Mouse (Mus musculus): ENCODE results near the gene Sirt2. TPM values are rescaled to one million over a fixed set of nuclear protein-coding genes. Genes with fewer than 3 reads are reported as not detected.

Gene Sirt2
- polyA plus RNA-seq, 1 experiment: 28.1 TPM

DNA sequence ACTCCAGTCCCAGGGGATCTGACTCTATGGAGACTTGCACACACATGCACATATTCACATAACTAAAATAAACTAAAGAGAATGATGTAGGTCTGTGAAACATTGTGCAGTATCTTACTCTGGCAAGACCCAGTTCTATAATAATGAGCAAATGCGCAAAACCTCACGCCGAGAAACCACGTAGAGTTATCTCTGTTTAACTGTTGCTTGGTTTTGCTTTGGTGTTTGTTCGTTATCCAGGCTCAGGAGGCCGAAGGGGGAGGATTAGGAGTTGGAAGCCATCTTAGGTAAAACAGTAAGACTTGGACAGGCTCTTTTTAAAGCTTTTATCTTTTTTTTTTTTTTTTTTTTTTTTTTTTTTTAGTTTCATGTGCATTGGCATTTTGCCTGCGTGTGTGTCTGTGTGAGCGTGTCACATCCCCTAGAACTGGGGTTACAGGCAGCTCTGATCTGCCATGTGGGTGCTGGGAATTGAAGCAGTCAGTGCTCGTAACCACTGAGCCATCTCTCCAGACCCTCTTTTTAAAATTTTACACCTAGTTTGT lies 3.0 kb downstream of the Sirt2 start:
- Histone ChIP-seq H3K27ac (ENCODE audit: insufficient read depth, low read length) (no peak overlapping the region), H3K27me3 (ENCODE audit: control insufficient read depth, insufficient read depth, low read length, poor library complexity, severe bottlenecking) (no peaks in the 10 kb centered on the region), H3K9ac (ENCODE audit: low read depth, poor library complexity, severe bottlenecking) (no peak overlapping the region), H3K9me3 (replicated peaks; ENCODE audit: control insufficient read depth, insufficient read depth, low read length, poor library complexity, severe bottlenecking) (no peaks in the 10 kb centered on the region), H3K36me3 (ENCODE audit: control insufficient read depth, insufficient read depth, low read length, poor library complexity, severe bottlenecking) (no peaks in the 10 kb centered on the region), H3K4me3 (ENCODE audit: low read depth, low read length) (no peak overlapping the region), H3K4me1 (ENCODE audit: control insufficient read depth, insufficient read depth, low read length) (peaks cover 2% of the 10 kb centered on the region)
- TF ChIP-seq POLR2A (IDR thresholded peaks at IDR 0.05; ENCODE audit: insufficient read depth, low read length): no peak
- TF ChIP-seq EP300 (IDR thresholded peaks at IDR 0.05; ENCODE audit: insufficient read depth, low read depth, low read length): no peak

DNA sequence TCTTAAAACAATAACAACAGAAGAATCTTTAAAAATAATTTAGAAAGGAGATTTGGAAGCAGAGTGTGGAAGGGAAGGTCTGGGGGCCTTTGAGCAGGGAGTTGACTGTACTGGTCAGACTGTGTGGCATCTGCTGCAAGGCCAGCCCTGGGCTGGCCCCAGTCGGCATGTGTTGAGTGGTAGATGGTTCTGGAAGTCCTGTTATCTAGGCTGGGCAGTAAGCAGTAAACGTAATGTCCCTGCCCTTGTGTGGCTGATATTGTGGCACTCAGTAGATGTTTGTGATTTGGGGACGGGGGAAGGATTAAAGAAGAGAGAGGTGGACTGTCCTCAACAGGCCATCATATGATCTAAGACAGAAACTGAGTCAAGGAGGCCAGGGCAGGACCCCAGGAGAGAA lies 3.8 kb downstream of the Sirt2 start:
- Histone ChIP-seq H3K27me3 (ENCODE audit: control insufficient read depth, insufficient read depth, low read length, poor library complexity, severe bottlenecking) (no peaks in the 10 kb centered on the region), H3K36me3 (ENCODE audit: control insufficient read depth, insufficient read depth, low read length, poor library complexity, severe bottlenecking) (no peaks in the 10 kb centered on the region), H3K4me3 (ENCODE audit: low read depth, low read length) (no peak overlapping the region), H3K9me3 (replicated peaks; ENCODE audit: control insufficient read depth, insufficient read depth, low read length, poor library complexity, severe bottlenecking) (no peaks in the 10 kb centered on the region), H3K4me1 (ENCODE audit: control insufficient read depth, insufficient read depth, low read length) (peaks cover 2% of the 10 kb centered on the region), H3K9ac (ENCODE audit: low read depth, poor library complexity, severe bottlenecking) (no peak overlapping the region), H3K27ac (ENCODE audit: insufficient read depth, low read length) (no peak overlapping the region)
- no peak for TF ChIP-seq CTCF (IDR thresholded peaks at IDR 0.05; ENCODE audit: low read depth, low read length)
- no peak for TF ChIP-seq EP300 (IDR thresholded peaks at IDR 0.05; ENCODE audit: insufficient read depth, low read depth, low read length)
- TF ChIP-seq POLR2A (IDR thresholded peaks at IDR 0.05; ENCODE audit: insufficient read depth, low read length): no peak

DNA sequence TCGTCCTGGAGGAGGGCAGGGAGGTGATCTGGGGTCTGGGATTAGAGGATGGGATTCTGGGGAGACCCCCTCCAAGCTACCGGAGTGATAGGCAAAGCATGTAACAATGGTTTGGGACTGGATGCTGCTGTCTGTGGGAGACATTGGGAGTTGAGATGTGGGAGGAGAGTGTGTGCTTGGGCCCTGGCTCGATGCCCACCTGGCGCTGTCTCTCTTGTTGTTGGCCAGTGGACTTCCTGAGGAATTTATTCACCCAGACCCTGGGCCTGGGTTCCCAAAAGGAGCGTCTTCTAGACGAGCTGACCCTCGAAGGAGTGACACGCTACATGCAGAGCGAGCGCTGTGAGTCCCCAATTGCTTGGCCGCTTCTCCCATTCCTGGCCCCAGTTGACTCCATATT lies 5.3 kb downstream of the Sirt2 start:
- TF ChIP-seq POLR2A (IDR thresholded peaks at IDR 0.05; ENCODE audit: insufficient read depth, low read length) (no peak), EP300 (IDR thresholded peaks at IDR 0.05; ENCODE audit: insufficient read depth, low read depth, low read length) (no peak), CTCF (IDR thresholded peaks at IDR 0.05; ENCODE audit: low read depth, low read length) (no peak)
- H3K36me3 ChIP-seq (ENCODE audit: control insufficient read depth, insufficient read depth, low read length, poor library complexity, severe bottlenecking): no peaks in the 10 kb centered on the region
- H3K27ac ChIP-seq (ENCODE audit: insufficient read depth, low read length): no peak overlapping the region
- no peak overlapping the region for H3K9ac ChIP-seq (ENCODE audit: low read depth, poor library complexity, severe bottlenecking)
- H3K27me3 ChIP-seq (ENCODE audit: control insufficient read depth, insufficient read depth, low read length, poor library complexity, severe bottlenecking): no peaks in the 10 kb centered on the region
- H3K4me3 ChIP-seq (ENCODE audit: low read depth, low read length): no peak overlapping the region
- no peaks in the 10 kb centered on the region for H3K9me3 ChIP-seq (replicated peaks; ENCODE audit: control insufficient read depth, insufficient read depth, low read length, poor library complexity, severe bottlenecking)
- H3K4me1 ChIP-seq (ENCODE audit: control insufficient read depth, insufficient read depth, low read length): no peaks in the 10 kb centered on the region

DNA sequence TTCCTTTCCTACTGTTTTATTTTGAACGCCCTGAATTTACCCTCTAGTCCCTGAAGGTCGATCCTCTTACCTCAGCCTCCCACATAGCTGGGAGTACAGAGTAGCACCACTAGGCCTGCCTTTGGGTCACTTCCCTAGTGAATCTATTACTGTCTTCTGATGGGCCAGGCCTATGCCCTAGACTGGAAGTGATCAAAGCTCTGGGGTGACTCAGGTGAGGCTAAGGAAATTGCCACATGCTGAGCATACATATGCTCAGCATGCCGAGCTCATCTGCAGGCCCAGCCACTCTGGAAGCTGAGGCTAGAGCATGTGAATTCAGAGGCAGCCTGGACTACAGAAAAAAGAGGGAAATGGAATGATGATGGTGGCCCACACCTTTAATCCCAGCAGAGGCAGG lies 6.6 kb downstream of the Sirt2 start:
- no peak overlapping the region for H3K27ac ChIP-seq (ENCODE audit: insufficient read depth, low read length)
- H3K4me1 ChIP-seq (ENCODE audit: control insufficient read depth, insufficient read depth, low read length): no peaks in the 10 kb centered on the region
- no peaks in the 10 kb centered on the region for H3K9me3 ChIP-seq (replicated peaks; ENCODE audit: control insufficient read depth, insufficient read depth, low read length, poor library complexity, severe bottlenecking)
- H3K9ac ChIP-seq (ENCODE audit: low read depth, poor library complexity, severe bottlenecking): no peak overlapping the region
- H3K4me3 ChIP-seq (ENCODE audit: low read depth, low read length): no peak overlapping the region
- TF ChIP-seq POLR2A (IDR thresholded peaks at IDR 0.05; ENCODE audit: insufficient read depth, low read length) (no peak), EP300 (IDR thresholded peaks at IDR 0.05; ENCODE audit: insufficient read depth, low read depth, low read length) (no peak)
- no peaks in the 10 kb centered on the region for H3K27me3 ChIP-seq (ENCODE audit: control insufficient read depth, insufficient read depth, low read length, poor library complexity, severe bottlenecking)
- no peaks in the 10 kb centered on the region for H3K36me3 ChIP-seq (ENCODE audit: control insufficient read depth, insufficient read depth, low read length, poor library complexity, severe bottlenecking)

DNA sequence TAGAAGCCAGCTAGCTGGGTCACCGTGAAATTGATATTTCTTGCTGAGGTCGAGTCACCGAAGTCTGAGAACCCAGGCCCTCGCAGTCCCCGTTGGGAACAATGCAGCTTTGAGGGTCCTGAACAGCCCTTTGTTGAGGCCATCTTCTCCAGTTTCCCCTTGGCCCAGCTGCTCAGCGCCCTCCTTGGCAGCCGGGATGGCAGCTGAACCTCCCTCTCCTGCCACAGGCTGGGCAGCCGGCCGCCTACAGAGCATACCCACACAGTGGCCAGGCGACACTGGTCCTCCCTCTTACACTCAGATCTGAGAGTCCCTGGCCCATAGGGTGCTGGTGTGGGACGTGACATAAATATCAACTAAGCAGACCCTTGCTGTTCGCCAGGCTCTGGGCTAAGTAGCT lies 7.6 kb downstream of the Sirt2 start:
- Histone ChIP-seq H3K9ac (ENCODE audit: low read depth, poor library complexity, severe bottlenecking) (no peak overlapping the region), H3K27ac (ENCODE audit: insufficient read depth, low read length) (no peak overlapping the region), H3K9me3 (replicated peaks; ENCODE audit: control insufficient read depth, insufficient read depth, low read length, poor library complexity, severe bottlenecking) (no peaks in the 10 kb centered on the region), H3K4me1 (ENCODE audit: control insufficient read depth, insufficient read depth, low read length) (no peaks in the 10 kb centered on the region), H3K27me3 (ENCODE audit: control insufficient read depth, insufficient read depth, low read length, poor library complexity, severe bottlenecking) (no peaks in the 10 kb centered on the region), H3K4me3 (ENCODE audit: low read depth, low read length) (no peak overlapping the region), H3K36me3 (ENCODE audit: control insufficient read depth, insufficient read depth, low read length, poor library complexity, severe bottlenecking) (no peaks in the 10 kb centered on the region)
- no peak for TF ChIP-seq POLR2A (IDR thresholded peaks at IDR 0.05; ENCODE audit: insufficient read depth, low read length)
- TF ChIP-seq EP300 (IDR thresholded peaks at IDR 0.05; ENCODE audit: insufficient read depth, low read depth, low read length): no peak
- no peak for TF ChIP-seq CTCF (IDR thresholded peaks at IDR 0.05; ENCODE audit: low read depth, low read length)

DNA sequence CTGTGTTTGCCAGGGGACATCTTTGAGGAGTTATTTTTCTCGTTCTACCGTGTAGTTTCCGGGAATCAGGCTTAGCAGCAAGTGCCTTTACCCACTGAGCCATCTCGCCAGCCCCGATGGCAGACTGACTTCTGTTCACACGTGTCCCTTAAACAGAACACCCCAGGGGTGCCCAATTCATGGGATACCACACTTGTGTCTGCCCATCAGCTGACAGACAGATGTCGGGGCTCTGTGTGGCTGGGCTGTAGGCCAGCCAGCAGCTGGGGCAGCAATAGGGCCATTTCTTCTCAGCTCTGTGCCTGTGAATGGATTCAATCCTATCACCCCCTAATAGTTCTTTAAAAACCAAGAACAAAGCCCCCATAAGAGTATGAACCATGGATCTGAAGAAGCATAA lies 8.6 kb downstream of the Sirt2 start:
- Histone ChIP-seq H3K4me3 (ENCODE audit: low read depth, low read length) (no peak overlapping the region), H3K27ac (ENCODE audit: insufficient read depth, low read length) (no peak overlapping the region), H3K9ac (ENCODE audit: low read depth, poor library complexity, severe bottlenecking) (no peak overlapping the region), H3K36me3 (ENCODE audit: control insufficient read depth, insufficient read depth, low read length, poor library complexity, severe bottlenecking) (no peaks in the 10 kb centered on the region), H3K27me3 (ENCODE audit: control insufficient read depth, insufficient read depth, low read length, poor library complexity, severe bottlenecking) (no peaks in the 10 kb centered on the region), H3K4me1 (ENCODE audit: control insufficient read depth, insufficient read depth, low read length) (peaks cover under 1% of the 10 kb centered on the region), H3K9me3 (replicated peaks; ENCODE audit: control insufficient read depth, insufficient read depth, low read length, poor library complexity, severe bottlenecking) (no peaks in the 10 kb centered on the region)
- TF ChIP-seq CTCF (IDR thresholded peaks at IDR 0.05; ENCODE audit: low read depth, low read length) (no peak), EP300 (IDR thresholded peaks at IDR 0.05; ENCODE audit: insufficient read depth, low read depth, low read length) (no peak), POLR2A (IDR thresholded peaks at IDR 0.05; ENCODE audit: insufficient read depth, low read length) (no peak)

Measured in ES-Bruce4 (cell line).